Mouse (Mus musculus): ENCODE data around the gene Col6a4.

The Col6a4 gene

DNA sequence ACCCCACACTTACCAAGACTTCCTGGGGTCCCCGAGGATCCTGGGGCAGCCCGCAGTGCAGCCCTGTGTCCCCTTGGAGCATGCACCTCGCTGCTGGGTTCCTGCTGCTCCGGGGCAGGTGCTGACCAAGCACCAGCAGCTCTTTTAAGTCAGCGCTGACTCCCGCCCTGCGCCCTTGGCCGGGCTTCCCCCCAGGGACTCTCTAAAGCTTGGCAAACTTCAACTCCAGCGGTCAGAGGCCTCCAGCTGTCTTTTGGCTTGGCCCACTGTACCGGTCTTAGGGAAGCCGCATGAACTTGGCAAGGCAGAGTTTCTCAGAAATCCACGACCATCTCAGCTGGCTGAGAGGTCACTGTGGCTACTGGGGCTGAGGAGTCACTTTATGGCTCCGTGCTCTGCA, 136.1 kb downstream of the Col6a4 start, which contains the start of gene Col6a5:
TSS of gene Col6a5 (minus strand) at position 111 of the 400 bp plus-strand sequence.
- DNase-seq (ENCODE audit: low spot score in 2 of 2) = no peak

DNA sequence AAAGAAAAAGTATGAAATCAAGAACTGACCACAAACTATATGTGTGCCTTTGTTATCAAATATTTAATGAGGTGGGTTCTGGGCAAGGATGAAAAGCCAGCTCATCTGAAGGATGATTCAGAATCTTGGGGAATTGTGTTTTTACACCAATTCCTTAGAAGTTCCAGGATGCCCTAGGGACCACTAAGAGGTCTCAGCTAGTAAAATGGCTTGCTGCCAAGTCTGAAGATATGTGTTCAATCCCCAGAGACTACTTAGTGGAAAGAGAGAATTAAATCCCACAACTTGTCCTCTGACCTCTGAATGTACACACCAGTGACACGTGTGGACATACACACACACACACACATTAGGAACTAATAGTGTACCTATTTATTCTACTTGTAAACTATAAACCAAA, 137.5 kb downstream of the Col6a4 start:
- DNase-seq (ENCODE audit: low spot score in 2 of 2) = no peak

DNA sequence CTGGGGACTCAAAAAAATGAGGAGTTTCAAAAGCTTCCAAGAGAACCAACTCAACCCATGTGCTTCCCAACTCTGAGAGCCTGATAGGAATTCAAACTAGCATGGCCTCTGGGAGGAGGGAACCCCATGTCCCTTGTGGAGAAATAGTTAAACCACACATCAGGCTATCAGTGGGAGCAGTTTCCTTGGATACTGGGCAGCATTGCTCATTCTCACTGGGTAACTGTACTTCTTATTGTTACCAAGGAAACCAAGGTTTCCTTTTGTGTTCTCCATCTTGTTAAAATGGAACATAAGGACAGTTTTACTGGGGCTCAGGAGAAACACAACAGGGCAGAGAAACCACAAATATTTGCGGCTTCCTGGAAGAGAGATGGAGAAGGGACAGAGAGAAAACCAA, 146.8 kb downstream of the Col6a4 start:
- no peak for DNase-seq (ENCODE audit: low spot score in 2 of 2)

DNA sequence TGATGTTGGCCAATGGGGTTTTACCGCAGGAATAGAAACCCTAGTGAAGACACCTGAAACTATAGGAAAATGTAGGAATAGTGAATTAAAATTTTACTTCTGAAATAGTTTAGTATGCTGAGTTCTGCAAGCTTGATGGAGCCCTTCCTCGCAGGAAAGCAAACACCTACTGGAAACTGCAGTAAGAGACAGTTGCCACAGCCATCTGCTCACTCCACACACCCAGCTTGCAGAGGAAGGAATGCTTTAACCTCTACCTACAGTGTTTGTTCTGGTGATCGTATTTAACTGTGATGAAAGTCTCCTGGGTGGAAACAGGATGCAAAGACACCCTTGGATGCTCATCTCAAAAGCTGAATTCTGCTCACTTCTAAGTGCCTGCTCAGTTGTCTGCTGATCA, 149.0 kb downstream of the Col6a4 start:
- DNase-seq (ENCODE audit: low spot score in 2 of 2) = no peak
